Mouse (Mus musculus): ENCODE data around the gene Scg5.

DNA sequence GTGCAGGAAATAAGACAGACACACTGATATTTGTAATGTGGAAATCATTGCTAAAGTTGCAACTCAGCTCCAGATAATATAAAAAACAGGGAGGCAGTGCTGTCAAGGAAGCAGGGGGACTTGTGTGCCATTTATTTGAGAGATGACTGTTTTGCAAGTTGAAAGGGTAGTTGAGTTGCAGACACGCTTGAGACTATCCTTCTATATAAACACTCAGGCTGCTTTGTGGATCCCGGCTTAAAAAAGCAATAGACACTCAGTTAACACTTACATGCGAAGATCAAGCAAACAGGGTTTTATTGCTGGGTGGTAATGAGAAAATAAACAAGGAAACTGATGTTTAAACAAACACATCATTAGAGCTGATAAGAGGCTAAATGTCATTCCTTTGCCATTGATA is 44.1 kb downstream of the Scg5 start:
- TF ChIP-seq POLR2A (IDR thresholded peaks at IDR 0.05; ENCODE audit: borderline replicate concordance, extremely low read depth, insufficient read depth, insufficient read length, poor library complexity, severe bottlenecking) (no peak), CTCF (IDR thresholded peaks at IDR 0.05; ENCODE audit: borderline replicate concordance, extremely low read depth, insufficient read depth, insufficient read length) (no peak)
